Mouse (Mus musculus) C2C12 (cell line): ENCODE measurements around the gene Mfsd13b.

Source experiments
- CEBPB ChIP-seq: IDR thresholded peaks from one replicate; pipeline ENCODE4 v1.6.1; 2011; ENCODE audit warnings: low read depth, mild to moderate bottlenecking, control low read depth, moderate library complexity
- CTCF ChIP-seq: IDR thresholded peaks from one replicate; pipeline ENCODE4 v1.5.1; 2011; ENCODE audit not compliant: control insufficient read depth, insufficient read depth, insufficient read length
- MYOG ChIP-seq: IDR thresholded peaks from one replicate; pipeline ENCODE4 v1.6.1; 2011; ENCODE audit not compliant: control insufficient read depth, insufficient read length; ENCODE audit errors: extremely low read depth

DNA sequence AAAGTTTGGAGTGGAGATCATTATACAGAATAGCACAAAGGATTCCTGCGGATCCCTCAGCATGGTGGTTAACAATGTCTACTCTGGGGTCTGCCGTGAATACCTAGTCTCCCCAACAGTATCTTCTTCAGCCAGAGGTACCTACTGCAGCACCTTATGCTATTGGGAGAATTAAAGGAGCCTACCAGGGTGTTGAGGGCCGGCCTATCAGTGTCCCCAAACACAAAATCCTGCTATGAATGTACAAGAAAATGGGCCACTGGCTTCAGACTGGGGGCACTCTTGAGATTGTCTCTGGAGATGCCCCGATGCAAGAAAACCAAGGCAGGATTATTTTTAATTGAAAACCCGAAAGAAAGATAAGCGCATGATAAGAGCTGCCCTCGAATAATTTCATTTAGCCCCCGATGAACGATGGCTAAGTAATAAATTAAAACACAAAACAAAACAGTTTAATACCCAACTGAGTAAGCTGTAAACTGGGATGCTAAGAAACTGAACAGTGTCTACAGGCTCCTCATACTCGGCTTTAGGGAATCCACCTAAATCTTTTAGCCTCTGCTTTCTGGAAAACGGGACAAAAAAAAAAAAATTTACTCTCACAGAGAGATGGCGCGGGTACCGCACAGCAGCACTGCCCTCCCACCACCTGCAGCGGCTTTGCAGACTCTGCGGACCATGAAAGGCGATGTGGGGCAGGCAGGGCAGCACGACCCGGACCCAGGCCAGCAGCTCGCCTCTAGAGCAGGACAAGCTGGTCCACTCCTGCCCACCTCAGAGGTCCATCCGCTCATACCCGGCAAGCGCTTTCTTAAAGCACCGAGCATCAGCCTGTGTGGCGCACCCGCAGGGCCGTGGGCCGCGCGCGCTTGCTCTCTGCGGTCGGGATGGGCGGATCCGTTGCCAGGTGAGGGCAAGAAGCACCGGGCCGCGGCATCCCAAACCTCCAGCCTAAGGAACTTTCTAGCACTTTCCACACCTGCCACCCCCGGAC, 1.1 kb upstream of the Mfsd13b start:
- TF ChIP-seq CTCF (no peak), MYOG (no peak), CEBPB (no peak)
